Mouse (Mus musculus) intestine, embryonic 14.5 days (tissue): ENCODE measurements at regions not wholly inside any gene's neighbourhood (a gene's known extent, or its start where the extent isn't known, plus 50 kb on each side); places are given as distances from the start of the nearest gene placed in this dataset.
"Not testable (repeated sequence)": the region's sequence is repeated elsewhere in the genome, so short reads cannot be mapped to it uniquely, and the experiment has no call there.

ENCODE experiments used
- ATAC-seq: fragments of 200-750 bp; cut with Nextera tagmentation; replicated peaks from 2 replicates; pipeline ENCODE4 v1.8.0; 2017; ENCODE audit warnings: low read depth, moderate number of reproducible peaks, moderate TSS enrichment, moderate library complexity; ENCODE audit not compliant: low FRiP score, low TSS enrichment
- DNase-seq: peaks from one replicate; pipeline ENCODE4 v3.0.0-alpha.2; 2018; ENCODE audit warnings: low spot score
- H3K27ac ChIP-seq: fragments of 300-500 bp; sonication (generic); 2 replicates; pipeline ENCODE4 v1.5.1; 2014; ENCODE audit warnings: low read depth, mild to moderate bottlenecking, control low read depth
- H3K27me3 ChIP-seq: fragments of 300-500 bp; sonication (generic); replicated peaks from 2 replicates; pipeline ENCODE4 v1.6.1; 2014; ENCODE audit warnings: low read length, control low read depth; ENCODE audit not compliant: control insufficient read depth, insufficient read depth
- H3K36me3 ChIP-seq: fragments of 300-500 bp; sonication (generic); 2 replicates; pipeline ENCODE4 v1.6.1; 2014; ENCODE audit warnings: low read length, control low read depth; ENCODE audit not compliant: control insufficient read depth, insufficient read depth
- H3K4me1 ChIP-seq: fragments of 300-500 bp; sonication (generic); replicated peaks from 2 replicates; pipeline ENCODE4 v1.6.1; 2014; ENCODE audit warnings: low read length, control low read depth, mixed read lengths; ENCODE audit not compliant: control insufficient read depth, insufficient read depth
- H3K4me2 ChIP-seq: fragments of 300-500 bp; sonication (generic); 2 replicates; pipeline ENCODE4 v1.6.1; 2014; ENCODE audit warnings: low read length
- H3K4me3 ChIP-seq: fragments of 300-500 bp; sonication (generic); 2 replicates; pipeline ENCODE4 v1.5.1; 2014; ENCODE audit warnings: low read depth, low read length, control low read depth, mixed read lengths
- H3K9ac ChIP-seq: fragments of 300-500 bp; sonication (generic); 2 replicates; pipeline ENCODE4 v1.6.1; 2014; ENCODE audit warnings: mild to moderate bottlenecking, low read length
- H3K9me3 ChIP-seq: fragments of 300-500 bp; sonication (generic); 2 replicates; pipeline ENCODE4 v1.6.1; 2016; ENCODE audit warnings: low read length, control low read depth; ENCODE audit not compliant: control insufficient read depth
- WGBS: fragments of 180-500 bp; shearing (Covaris S2); extraction: QIAGEN DNeasy Blood & Tissue Kit; methylation state at CpG from one replicate; pipeline ENCODE4 v1.1.7; 2014; 5-methylcytosine and 5-hydroxymethylcytosine counted together

DNA sequence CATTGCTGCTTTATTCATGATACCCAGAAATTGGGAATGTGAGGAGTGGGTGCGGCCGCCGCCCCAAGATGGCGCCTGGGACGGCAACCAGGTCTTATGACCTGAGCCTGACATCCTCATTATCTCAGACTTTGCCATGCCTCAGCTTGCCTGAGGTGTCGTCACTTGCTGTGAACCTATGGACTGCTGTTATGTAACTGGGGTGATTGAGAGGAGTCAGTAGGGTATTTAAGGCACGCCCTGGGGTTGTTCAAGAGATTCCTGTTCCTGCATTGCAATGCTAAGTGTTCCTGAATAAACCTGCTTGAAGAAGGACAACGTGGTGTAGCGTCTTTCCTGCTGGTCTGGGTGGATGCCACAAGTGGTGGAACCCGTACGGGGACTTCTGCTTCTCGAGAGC is 211.4 kb upstream of the Pou3f2 start:
- no peaks in the 10 kb centered on the region for H3K9me3 ChIP-seq
- no peak overlapping the region for H3K4me2 ChIP-seq
- H3K4me3 ChIP-seq, result no peak overlapping the region
- no peak for ATAC-seq
- no peak overlapping the region for H3K27ac ChIP-seq
- H3K27me3 ChIP-seq, result no peaks in the 10 kb centered on the region
- no peaks in the 10 kb centered on the region for H3K4me1 ChIP-seq
- 91% methylated on average over 12 of the region's 12 CpGs for WGBS
- no peak overlapping the region for H3K9ac ChIP-seq
- no peaks in the 10 kb centered on the region for H3K36me3 ChIP-seq
- DNase-seq, result no peak

DNA sequence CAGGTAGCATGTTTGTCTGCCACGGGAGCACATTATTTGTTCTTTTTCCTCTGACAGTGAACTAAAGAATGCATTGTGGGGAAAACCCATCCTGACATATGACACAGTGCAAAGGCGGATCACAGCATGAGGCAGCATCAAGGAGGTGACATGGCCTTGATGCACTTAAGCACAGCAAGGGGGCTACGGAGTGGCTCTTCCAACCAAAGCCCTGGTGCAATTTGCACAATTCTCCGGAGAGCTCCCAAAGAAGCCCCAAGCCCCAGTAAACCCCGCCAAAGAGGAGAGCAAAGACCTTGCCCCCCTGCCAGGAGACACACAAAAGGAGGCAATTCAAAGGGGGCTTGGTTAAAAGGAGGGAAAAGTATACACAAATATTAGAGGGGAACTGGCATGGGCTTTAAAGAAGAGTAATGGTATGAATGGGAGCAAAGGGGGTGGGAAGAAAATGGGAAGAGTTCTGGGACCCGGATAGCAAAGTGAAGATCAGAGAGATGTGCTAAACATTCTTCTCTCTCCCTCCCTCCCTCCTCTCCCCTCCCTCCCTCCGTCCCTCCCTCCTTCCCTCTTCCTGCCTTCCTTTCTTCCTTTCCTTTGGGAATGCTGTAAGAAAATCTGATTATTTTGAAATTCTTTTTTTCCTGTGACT is 179.7 kb upstream of the Pou3f2 start:
- Histone ChIP-seq H3K4me1 (no peaks in the 10 kb centered on the region), H3K9ac (no peak overlapping the region), H3K27ac (no peak overlapping the region), H3K27me3 (no peaks in the 10 kb centered on the region), H3K9me3 (no peaks in the 10 kb centered on the region), H3K4me3 (no peak overlapping the region), H3K36me3 (no peaks in the 10 kb centered on the region), H3K4me2 (no peak overlapping the region)
- no peak for DNase-seq
- ATAC-seq, result no peak
- WGBS, result 6% methylated on average over 7 of the region's 7 CpGs

DNA sequence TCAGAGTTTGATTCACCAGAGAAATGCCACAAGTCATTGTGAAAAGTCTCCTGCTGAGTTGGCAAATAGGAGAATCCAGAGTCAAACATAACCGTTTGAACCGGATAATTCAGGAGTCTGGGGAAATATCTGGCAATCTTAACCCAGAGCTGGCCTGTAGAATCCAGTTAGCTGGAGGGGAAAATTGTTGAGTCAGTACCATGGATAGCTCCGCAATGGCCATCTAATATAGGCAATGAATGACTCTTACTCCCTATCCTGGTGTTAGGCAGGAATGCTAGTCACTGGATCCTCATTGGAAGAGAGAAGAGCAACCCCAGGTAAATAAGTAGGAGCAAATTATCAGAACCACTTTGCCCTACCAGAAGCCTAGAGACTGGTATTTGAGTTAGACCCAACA is 157.4 kb upstream of the Pou3f2 start:
- WGBS, result 70% methylated on average over 3 of the region's 3 CpGs
- no peaks in the 10 kb centered on the region for H3K9me3 ChIP-seq
- peak; percentile 61 for DNase-seq
- no peaks in the 10 kb centered on the region for H3K27me3 ChIP-seq
- H3K4me3 ChIP-seq, result no peak overlapping the region
- ATAC-seq, result no peak
- H3K36me3 ChIP-seq, result no peaks in the 10 kb centered on the region
- no peak overlapping the region for H3K4me2 ChIP-seq
- no peaks in the 10 kb centered on the region for H3K4me1 ChIP-seq
- no peak overlapping the region for H3K9ac ChIP-seq
- no peak overlapping the region for H3K27ac ChIP-seq

DNA sequence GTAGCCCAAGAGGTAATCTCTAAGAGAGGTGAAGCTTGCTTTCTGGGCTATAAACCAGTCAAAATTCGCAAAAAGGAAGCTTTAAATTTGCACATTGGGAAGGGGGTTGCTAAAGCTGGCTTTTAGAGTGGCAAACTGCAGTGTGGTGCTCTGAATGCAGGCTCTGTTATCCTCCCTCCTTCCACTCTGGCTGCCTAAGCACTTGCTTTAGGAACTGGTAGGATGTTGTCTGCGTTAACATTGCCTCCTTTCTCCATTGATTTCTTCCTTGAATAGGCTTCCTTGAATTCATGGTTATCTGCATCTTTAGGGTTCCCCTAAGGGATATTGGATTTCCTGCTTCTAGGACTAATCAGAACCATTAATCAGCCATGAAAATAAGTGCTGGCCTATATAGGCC is 120.8 kb upstream of the Pou3f2 start:
- Histone ChIP-seq H3K9ac (no peak overlapping the region), H3K36me3 (no peaks in the 10 kb centered on the region), H3K4me2 (no peak overlapping the region), H3K9me3 (no peaks in the 10 kb centered on the region), H3K4me1 (no peaks in the 10 kb centered on the region), H3K4me3 (no peak overlapping the region), H3K27me3 (no peaks in the 10 kb centered on the region), H3K27ac (no peak overlapping the region)
- DNase-seq (no peak), ATAC-seq (no peak)
- 64% methylated on average over 2 of the region's 2 CpGs for WGBS

DNA sequence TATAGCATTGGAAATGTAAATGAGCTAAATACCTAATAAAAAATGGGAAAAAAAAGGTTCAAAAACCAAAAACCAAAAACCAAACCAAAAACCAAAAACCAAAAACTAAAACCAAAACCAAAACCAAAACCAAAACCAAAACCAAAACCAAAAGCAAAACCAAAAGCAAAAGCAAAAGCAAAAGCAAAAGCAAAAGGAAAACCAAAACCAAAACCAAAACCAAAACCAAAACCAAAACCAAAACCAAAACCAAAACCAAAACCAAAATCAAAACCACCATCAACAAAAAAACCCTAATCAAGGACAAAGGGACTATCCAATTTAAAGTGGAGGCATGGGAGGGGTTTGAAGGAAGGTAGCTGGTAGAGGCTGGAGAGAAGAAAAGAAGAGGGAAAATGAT is 114.0 kb upstream of the Pou3f2 start:
- not testable (repeated sequence) for ATAC-seq, DNase-seq, H3K36me3 ChIP-seq, H3K4me1 ChIP-seq, H3K9ac ChIP-seq, H3K4me2 ChIP-seq, H3K4me3 ChIP-seq, H3K9me3 ChIP-seq, H3K27ac ChIP-seq, H3K27me3 ChIP-seq

DNA sequence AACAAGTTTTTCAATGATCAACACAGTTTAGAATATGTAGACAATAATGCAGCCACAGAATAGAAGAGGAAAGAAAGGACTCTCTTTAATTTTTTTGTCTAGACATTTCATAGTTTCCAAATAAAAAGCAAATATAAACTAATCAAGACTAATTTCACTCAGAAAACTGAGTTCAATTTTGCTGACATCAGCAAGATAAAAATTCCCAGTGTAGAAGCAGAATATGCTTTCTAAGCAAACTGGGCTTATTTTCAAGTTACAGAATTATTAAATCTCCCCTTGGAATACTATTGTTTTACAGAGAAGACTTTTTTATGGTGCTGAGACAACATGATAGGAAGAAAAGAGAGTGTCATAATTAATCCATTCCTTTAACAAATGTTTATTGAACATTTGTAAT is 99.0 kb upstream of the Pou3f2 start:
- H3K4me2 ChIP-seq, result no peak overlapping the region
- no peaks in the 10 kb centered on the region for H3K9me3 ChIP-seq
- no peak overlapping the region for H3K4me3 ChIP-seq
- no peaks in the 10 kb centered on the region for H3K27me3 ChIP-seq
- H3K27ac ChIP-seq, result no peak overlapping the region
- ATAC-seq (no peak), DNase-seq (no peak)
- no peaks in the 10 kb centered on the region for H3K36me3 ChIP-seq
- no peak overlapping the region for H3K9ac ChIP-seq
- no peaks in the 10 kb centered on the region for H3K4me1 ChIP-seq

DNA sequence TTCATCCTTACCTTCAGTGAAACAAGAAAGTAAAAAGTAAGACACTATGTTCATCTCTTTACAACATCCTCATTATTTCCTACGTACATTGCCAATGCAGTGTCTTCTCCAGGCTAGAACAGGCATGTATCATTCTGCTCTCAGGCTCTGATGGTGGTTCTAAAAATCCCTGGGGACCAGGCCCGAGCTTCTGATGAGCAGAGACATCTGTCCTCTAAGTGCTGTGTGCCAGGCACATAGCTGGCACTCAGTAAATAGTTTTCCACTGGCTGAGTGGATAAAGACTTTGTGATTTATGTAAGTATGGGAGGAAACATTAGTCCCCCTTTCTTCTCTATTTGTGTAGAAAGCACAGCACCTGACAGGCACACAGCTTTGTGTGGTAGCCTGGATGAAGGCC is 77.8 kb upstream of the Pou3f2 start:
- no peak overlapping the region for H3K27ac ChIP-seq
- H3K9ac ChIP-seq, result no peak overlapping the region
- ATAC-seq (no peak), DNase-seq (no peak)
- H3K4me3 ChIP-seq, result no peak overlapping the region
- no peaks in the 10 kb centered on the region for H3K36me3 ChIP-seq
- WGBS, result 71% methylated on average over 2 of the region's 2 CpGs
- H3K4me2 ChIP-seq, result no peak overlapping the region
- no peaks in the 10 kb centered on the region for H3K27me3 ChIP-seq
- H3K9me3 ChIP-seq, result no peaks in the 10 kb centered on the region
- no peaks in the 10 kb centered on the region for H3K4me1 ChIP-seq

DNA sequence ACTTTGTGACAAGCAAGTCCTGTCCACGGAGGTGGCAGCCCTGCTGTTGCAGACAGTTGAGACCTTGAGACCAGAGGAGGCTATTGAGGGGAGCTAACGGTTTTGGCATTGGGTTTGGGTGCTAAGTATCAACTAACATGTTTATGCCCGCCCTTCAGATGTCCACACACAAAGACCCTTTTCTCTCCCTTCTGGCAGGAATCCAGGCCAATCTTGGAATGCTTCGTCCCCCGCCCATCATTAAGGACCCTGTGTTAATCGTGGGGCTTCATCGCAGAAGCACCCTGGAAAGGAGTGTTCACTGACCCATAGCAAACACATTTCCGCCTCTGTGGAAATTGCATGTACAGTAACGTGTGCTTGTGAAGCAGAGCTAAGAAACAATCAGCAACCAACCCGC is 76.4 kb upstream of the Pou3f2 start:
- no peak for ATAC-seq
- Histone ChIP-seq H3K9me3 (no peaks in the 10 kb centered on the region), H3K27ac (no peak overlapping the region), H3K9ac (no peak overlapping the region), H3K36me3 (no peaks in the 10 kb centered on the region), H3K27me3 (no peaks in the 10 kb centered on the region), H3K4me1 (no peaks in the 10 kb centered on the region), H3K4me2 (no peak overlapping the region), H3K4me3 (no peak overlapping the region)
- no peak for DNase-seq
- 68% methylated on average over 10 of the region's 10 CpGs for WGBS
